Mouse (Mus musculus) embryonic fibroblast, embryonic 13.5 days (primary cell): ENCODE results near the gene Dnajc22. TPM values are rescaled to one million over a fixed set of nuclear protein-coding genes. Genes with fewer than 3 reads are reported as not detected.

Source experiments
- H3K27ac ChIP-seq: 2 replicates; pipeline ENCODE4 v1.5.1; 2012; ENCODE audit warnings: low read length, control low read depth, inconsistent platforms; ENCODE audit not compliant: insufficient read depth
- H3K4me1 ChIP-seq: 2 replicates; pipeline ENCODE4 v1.6.1; 2011; ENCODE audit warnings: low read length; ENCODE audit not compliant: control insufficient read depth, insufficient read depth
- H3K4me3 ChIP-seq: 2 replicates; pipeline ENCODE4 v1.5.1; 2011; ENCODE audit warnings: mild to moderate bottlenecking, control low read depth, low read length; ENCODE audit not compliant: insufficient read depth
- CTCF ChIP-seq: IDR thresholded peaks from 2 replicates; pipeline ENCODE4 v1.5.1; 2011; ENCODE audit warnings: mild to moderate bottlenecking, control low read depth, low read length, moderate library complexity, borderline replicate concordance; ENCODE audit not compliant: insufficient read depth
- POLR2A ChIP-seq: IDR thresholded peaks from 2 replicates; pipeline ENCODE4 v1.6.1; 2011; ENCODE audit warnings: low read depth, mild to moderate bottlenecking, control low read depth, low read length, moderate library complexity
- polyA plus RNA-seq: library from polyadenylated mRNA; stranded (reverse); fragments of >200 nt; gene quantifications from 2 replicates; pipeline ENCODE4 v1.2.4, GENCODE M21; 2011; ENCODE audit warnings: low read depth; ENCODE audit not compliant: missing spikeins, insufficient read length

Gene Dnajc22
- polyA plus RNA-seq, 1 experiment: not detected

DNA sequence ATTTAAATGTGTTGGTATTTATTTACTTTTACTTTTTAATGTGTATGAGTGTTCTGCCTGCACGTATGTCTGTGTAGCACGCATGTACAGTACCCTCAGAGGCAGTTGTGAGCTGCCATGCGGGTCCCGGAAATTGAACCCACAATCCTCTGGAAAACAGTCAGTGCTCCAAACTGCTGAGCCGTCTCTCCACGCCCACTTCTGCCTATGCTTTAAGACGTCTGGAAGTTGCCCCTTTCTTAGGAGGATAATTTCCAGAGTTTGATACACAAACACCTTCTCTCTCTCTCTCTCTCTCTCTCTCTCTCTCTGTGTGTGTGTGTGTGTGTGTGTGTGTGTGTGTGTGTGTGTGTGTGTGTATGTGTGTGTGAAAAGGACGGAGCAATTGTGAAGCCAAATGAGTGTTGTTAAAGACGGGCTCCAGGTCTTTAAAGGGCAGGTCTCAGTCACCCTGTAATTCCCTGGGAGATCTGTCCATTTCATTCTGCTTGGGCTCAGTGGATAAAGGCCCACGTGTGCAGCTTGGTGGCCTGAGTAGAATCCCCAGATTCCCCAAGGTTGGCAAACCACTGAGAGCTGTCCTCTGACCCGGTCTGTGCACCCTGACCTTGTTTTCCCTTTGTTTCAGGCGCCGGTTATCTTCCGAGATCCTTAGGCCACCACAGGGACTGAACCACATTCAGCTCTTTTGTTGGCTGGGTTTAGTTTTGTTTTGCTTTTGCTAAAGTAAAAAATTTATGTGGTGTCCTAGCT lies 21.5 kb downstream of the Dnajc22 start:
- Histone ChIP-seq H3K4me1 (no peaks in the 10 kb centered on the region), H3K4me3 (no peak overlapping the region), H3K27ac (no peak overlapping the region)
- TF ChIP-seq CTCF (no peak), POLR2A (no peak)

DNA sequence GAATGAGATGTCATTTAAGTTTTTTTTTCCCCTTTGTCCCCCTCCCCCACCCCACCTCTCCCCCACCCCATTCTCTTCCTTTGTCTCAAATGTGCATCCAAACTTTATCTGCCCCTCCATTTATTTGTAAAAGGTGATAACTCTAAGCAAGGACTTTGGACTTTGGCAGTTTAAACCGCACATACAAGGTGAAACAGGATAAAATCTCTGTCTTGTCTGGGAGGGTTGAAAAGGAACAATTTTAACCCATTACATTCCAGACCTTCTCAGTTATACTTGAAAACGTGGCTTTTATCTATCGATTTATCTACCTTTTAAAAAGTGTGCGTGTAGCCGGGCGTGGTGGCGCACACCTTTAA lies 22.1 kb downstream of the Dnajc22 start:
- Histone ChIP-seq H3K4me3 (no peak overlapping the region), H3K27ac (no peak overlapping the region), H3K4me1 (no peaks in the 10 kb centered on the region)
- TF ChIP-seq POLR2A (no peak), CTCF (no peak)

GRCm38 (mm10) chr15:99116539-99116938 lies 23.6 kb downstream of the Dnajc22 start:
- H3K27ac ChIP-seq: no peak overlapping the region
- TF ChIP-seq CTCF (no peak), POLR2A (no peak)
- no peak overlapping the region for H3K4me3 ChIP-seq
- H3K4me1 ChIP-seq: no peaks in the 10 kb centered on the region

- Histone ChIP-seq H3K4me1 (0 out of 2 replicates have a peak, but pooled peaks cover 3% of the 10 kb centered on the region), H3K27ac (no peak overlapping the region), H3K4me3 (no peak overlapping the region)
- TF ChIP-seq POLR2A: no peak
- no peak for TF ChIP-seq CTCF
These were observed 27.8 kb downstream of the Dnajc22 start for GRCm38 (mm10) chr15:99120814-99121213.

- TF ChIP-seq POLR2A: no peak
- no peak for TF ChIP-seq CTCF
- no peak overlapping the region for H3K4me3 ChIP-seq
- 0 out of 2 replicates have a peak, but pooled peaks cover 3% of the 10 kb centered on the region for H3K4me1 ChIP-seq
- H3K27ac ChIP-seq: no peak overlapping the region
These were observed 29.7 kb downstream of the Dnajc22 start for GRCm38 (mm10) chr15:99122642-99123041.

DNA sequence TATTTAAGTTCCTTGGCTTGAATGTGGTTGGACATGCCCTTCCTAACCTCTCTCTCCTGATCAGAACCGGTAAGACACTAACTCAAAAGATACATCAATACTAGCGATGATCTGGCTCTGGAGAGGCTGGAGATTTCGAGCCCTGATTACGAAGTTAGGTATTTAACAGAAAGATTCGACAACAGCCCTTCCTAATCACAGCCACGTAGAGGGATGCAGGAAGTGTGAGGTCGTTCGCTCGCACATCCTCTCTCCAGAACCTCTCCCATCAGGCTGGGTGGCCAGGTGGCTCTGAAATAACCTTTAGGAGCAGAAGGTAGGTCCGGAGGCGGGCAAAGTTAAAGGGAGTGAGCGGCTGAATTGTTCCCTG lies 32.7 kb downstream of the Dnajc22 start, which contains the start of gene Spats2:
Gene Spats2, plus strand, starts transcription at position 206 of the 370 bp plus-strand sequence.
- H3K4me3 ChIP-seq: peak within 1 kb of the TSS; percentile 94
- TF ChIP-seq POLR2A (no peak), CTCF (no peak)
- 0 out of 2 replicates have a peak, but pooled peaks cover 7% of the 10 kb centered on the region for H3K4me1 ChIP-seq
- H3K27ac ChIP-seq: peak within 1 kb of the TSS; percentile 66; the same call in 1 of the 2 replicates

DNA sequence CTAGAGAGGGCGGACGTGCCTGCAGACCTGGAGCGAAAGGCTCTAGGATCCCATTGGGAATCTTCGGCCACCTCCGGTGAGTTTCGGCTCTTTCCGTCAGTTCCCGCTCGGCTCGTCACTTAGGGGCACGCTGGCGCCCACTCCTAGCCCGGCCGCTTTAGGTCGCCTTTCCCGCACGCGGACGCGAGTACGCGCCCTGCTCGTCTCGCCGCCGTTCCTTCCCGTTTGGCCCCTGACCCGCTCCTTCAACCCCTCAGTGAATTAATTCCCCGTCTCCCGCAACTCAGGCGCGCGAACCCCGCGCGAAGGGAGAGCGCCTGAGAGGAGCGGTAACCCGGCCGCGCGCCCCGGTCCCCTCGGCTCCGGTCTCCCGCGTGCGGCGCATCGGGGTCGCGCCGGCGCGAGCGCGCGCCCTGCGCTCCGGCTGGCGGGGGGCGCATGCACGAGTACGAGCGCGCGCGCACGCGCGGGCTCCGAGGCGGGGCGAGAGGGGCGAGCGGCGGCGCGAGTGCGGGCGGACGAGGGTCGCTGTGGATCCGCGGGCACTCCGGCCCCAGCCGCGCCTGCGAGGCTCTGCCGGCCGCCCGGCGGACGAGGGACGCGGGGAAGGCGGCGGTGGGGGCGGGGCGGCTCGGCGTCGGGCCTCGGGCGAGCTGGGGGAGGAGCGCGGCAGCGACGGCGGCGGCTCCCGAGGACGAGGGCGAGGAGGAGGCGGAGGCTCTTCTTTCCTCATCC lies 33.3 kb downstream of the Dnajc22 start:
- no peak for TF ChIP-seq CTCF
- TF ChIP-seq POLR2A: peak; percentile 54; the same call in 1 of the 2 replicates
- peak overlapping the region; percentile 94 for H3K4me3 ChIP-seq
- peak overlapping the region; percentile 66; the same call in 1 of the 2 replicates for H3K27ac ChIP-seq
- 0 out of 2 replicates have a peak, but pooled peaks cover 7% of the 10 kb centered on the region for H3K4me1 ChIP-seq

- TF ChIP-seq POLR2A: no peak
These were observed 33.9 kb downstream of the Dnajc22 start for GRCm38 (mm10) chr15:99126816-99127365.

GRCm38 (mm10) chr15:99127851-99128522 lies 35.0 kb downstream of the Dnajc22 start:
- TF ChIP-seq CTCF (no peak), POLR2A (no peak)
- Histone ChIP-seq H3K4me3 (peak overlapping the region; percentile 29), H3K4me1 (0 out of 2 replicates have a peak, but pooled peaks cover 7% of the 10 kb centered on the region), H3K27ac (no peak overlapping the region)

More at GRCm38 (mm10) chr15:99126816-99127365, 33.9 kb downstream of the Dnajc22 start:
- H3K4me3 ChIP-seq: peak overlapping the region; percentile 94
- H3K27ac ChIP-seq: 0 out of 2 replicates have a peak overlapping the region, but pooled peaks have one; percentile 30
- H3K4me1 ChIP-seq: 0 out of 2 replicates have a peak, but pooled peaks cover 7% of the 10 kb centered on the region

DNA sequence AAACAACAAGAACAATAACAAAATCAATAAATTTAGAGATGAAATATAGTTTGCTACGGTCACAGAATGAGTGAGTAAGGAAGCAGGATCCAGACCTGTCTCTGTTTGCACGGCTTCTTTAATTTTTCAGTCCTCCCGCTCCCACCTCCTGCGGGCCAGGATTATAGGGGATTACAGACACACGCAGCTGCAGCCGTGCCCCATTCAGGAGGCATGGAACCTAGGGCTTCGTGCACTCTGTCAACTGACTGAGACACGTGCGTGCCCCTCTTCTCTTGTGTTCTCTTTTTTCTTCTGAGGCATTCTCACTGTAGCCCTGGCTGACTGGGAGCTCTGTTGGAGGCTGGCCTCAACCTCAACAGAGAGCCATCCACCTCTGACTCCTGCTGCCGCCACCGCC lies 36.5 kb downstream of the Dnajc22 start:
- TF ChIP-seq POLR2A: no peak
- no peak for TF ChIP-seq CTCF
- Histone ChIP-seq H3K4me3 (no peak overlapping the region), H3K27ac (no peak overlapping the region), H3K4me1 (0 out of 2 replicates have a peak, but pooled peaks cover 7% of the 10 kb centered on the region)
